Mouse (Mus musculus): ENCODE data around the gene Crygd. TPM values are rescaled to one million over a fixed set of nuclear protein-coding genes. Genes with fewer than 3 reads are reported as not detected.

The Crygd gene
- total RNA-seq, 2 experiments from 2014 or later, result not detected

GRCm38 (mm10) chr1:65043433-65043832, 19.8 kb downstream of the Crygd start:
- DNase-seq (ENCODE audit: low spot score in 2 of 2), result no peak

DNA sequence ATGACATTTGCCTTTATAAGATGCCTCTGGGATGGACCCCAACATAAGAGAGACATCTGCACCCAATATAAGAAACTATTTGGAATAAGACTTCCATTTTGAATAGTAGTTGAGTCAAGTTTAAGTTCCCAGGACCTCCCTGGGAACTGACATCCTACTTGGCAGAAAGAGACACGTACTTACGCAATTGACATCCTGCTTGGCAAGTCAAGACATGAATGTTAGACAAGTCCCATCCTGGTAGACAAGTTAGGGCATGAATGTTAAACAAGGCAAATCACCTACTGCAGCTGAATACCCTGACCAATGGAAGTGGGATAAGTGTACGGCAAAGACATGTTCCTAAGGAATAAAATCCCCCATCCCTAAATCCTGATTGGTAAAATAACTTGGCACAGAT, 21.4 kb downstream of the Crygd start:
- DNase-seq (ENCODE audit: low spot score in 2 of 2), result no peak

GRCm38 (mm10) chr1:65040806-65041205, 22.4 kb downstream of the Crygd start:
- no peak for DNase-seq (ENCODE audit: low spot score in 2 of 2)

- no peak for DNase-seq (ENCODE audit: low spot score in 2 of 2)
These were observed 23.6 kb downstream of the Crygd start for GRCm38 (mm10) chr1:65039679-65040078.

DNA sequence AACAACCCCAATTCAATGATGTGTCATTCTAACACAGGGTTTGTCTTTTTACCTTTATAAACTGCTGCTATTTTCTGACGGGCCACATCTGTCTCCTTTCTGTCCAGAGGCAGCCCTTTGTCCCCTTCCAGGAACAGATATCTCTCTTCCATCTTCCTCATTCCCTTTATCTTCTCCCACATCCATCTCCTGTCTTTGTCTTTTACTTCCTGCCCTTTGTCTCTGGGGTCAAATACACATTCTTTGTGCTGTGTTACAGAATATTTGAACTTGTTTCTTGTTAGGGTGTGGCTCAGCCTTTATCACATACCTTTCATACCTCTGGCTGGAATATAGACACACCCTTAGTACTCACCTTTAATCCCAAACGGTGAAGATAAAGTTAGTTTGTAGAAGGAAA, 25.7 kb downstream of the Crygd start:
- no peak for DNase-seq (ENCODE audit: low spot score in 2 of 2)

DNA sequence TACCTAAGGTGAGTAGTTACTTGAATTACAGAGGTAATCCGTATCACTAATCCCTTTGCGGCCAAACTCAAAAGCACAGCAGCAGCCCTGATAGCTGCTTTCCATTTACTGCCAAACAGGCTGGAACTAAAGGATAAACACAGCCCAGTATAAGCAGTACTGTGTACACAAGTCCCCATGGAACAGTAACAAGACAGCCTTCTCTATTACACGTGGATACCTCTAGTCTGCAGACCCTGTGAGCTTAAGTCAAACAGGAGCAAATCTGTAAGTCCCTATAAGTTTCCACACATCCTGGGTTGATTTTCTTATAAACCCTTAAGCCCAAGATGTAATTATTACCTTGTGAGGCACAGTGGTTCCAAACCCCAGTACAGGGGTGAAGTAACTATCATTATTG, 27.7 kb downstream of the Crygd start:
- no peak for DNase-seq (ENCODE audit: low spot score in 2 of 2)

DNA sequence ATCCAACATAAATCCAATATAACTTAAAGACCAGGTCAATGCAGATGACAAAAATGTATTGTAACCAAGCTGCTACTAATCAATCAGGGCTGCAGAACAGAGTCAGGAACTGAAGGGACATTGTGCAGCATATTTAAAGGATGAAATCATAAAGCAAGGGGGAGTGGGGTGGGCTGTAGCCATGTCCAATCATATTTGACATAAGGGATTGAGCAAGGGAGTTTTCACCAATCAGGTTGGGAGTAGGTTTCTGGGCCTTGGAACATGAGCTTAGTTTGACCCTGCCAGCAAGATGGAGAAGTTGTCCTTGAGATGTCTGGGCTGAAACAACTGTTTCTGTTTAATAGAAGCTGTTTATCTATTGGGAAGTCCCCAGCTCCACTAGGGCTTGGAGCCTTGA, 30.6 kb downstream of the Crygd start, which contains the start of gene Akr1cl:
TSS of gene Akr1cl (minus strand) at position 119 of the 400 bp plus-strand sequence.
- DNase-seq (ENCODE audit: low spot score in 2 of 2), result no peak

- no peak for DNase-seq (ENCODE audit: low spot score in 2 of 2)
These were observed 35.0 kb downstream of the Crygd start for GRCm38 (mm10) chr1:65028206-65028605.

DNA sequence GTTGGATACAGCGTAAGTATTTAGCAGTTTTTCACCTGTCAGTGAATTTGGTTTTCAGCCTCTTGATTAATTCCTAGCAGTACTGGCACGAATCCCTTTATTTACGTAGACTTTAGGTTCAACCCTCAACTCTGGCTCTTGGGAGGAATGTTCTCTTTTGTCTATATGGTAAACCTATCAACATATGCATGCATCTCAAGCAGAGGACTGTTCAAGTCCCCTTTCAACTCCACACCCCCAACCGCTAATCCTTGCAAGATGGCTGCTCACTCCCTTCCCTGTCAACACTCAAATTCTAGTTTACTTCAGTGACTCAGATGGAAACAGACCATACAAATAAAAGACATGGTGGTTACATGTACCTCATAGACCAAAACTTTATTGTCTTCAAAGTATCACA, 50.5 kb downstream of the Crygd start:
- no peak for DNase-seq (ENCODE audit: low spot score in 2 of 2)

Other genes with a start within 250 kb of the Crygd start
- 10 to 100 TPM; 36.9 to 39.7 TPM for gene Plekhm3, start 106.6 kb downstream of the Crygd start, total RNA-seq (2021)
- gene Akr1cl, start 30.7 kb downstream of the Crygd start, total RNA-seq (2021), result not detected
- not detected for gene Cryge, start 12.3 kb downstream of the Crygd start, total RNA-seq (2021)
- not detected for gene Crygc, start 10.2 kb upstream of the Crygd start, total RNA-seq (2021)
- not detected for gene Crygb, start 18.8 kb upstream of the Crygd start, total RNA-seq (2021)
- under 1 TPM in 1 of 2 experiments, not detected in 1; 0.48 TPM for gene Cryga, start 39.9 kb upstream of the Crygd start, total RNA-seq (2021)
- gene Gm28845, start 56.1 kb upstream of the Crygd start, total RNA-seq (2021), result under 1 TPM in 1 of 2 experiments, not detected in 1; 0.54 TPM
- 1 to 10 TPM; 9.3 to 9.5 TPM for gene D630023F18Rik, start 59.8 kb upstream of the Crygd start, total RNA-seq (2021)
- 10 to 100 TPM; 40.0 to 47.8 TPM for gene Idh1, start 123.0 kb upstream of the Crygd start, total RNA-seq (2021)
- gene Pikfyve, start 123.2 kb upstream of the Crygd start, total RNA-seq (2021), result 10 to 100 TPM; 39.2 to 42.2 TPM
- gene Pth2r, start 218.6 kb upstream of the Crygd start, total RNA-seq (2021), result under 1 TPM; 0.30 TPM